Mouse (Mus musculus): ENCODE measurements around the gene Mettl2. TPM values are rescaled to one million over a fixed set of nuclear protein-coding genes. Genes with fewer than 3 reads are reported as not detected.

The Mettl2 gene
- polyA plus RNA-seq, 1 experiment: 13.6 TPM

DNA sequence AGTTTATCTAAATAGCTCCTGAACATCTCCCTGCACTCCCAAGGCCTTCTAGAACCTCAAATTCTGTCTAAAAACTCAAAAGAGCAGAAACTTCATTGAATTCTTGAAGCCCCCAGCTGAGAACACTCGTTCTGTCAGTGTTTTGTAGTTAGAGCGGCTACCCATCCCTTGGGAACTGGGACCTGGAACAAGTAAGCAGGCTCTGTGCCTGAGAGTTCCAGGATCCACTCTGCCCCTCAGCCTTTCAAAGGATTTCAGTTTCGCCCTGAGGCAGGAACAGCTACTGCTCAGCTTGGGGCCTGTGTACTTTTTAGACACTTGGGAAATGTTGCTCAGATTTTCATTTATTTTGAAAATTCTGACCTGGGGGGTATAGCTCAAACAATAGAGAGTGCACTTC is 20.4 kb downstream of the Mettl2 start, which contains the start of gene Gm10842:
Gm10842 (plus strand) TSS at position 301 of the 400 bp plus-strand sequence.
- H3K27ac ChIP-seq (replicated peaks; ENCODE audit: low read depth, low read length): no peak within 1 kb of the TSS
- H3K4me1 ChIP-seq (ENCODE audit: control insufficient read depth, insufficient read depth, insufficient read length, low read length): no peaks in the 10 kb centered on the region
- H3K4me3 ChIP-seq (ENCODE audit: insufficient read depth, low read depth, low read length): no peak within 1 kb of the TSS

GRCm38 (mm10) chr11:105149353-105149752 is 23.1 kb downstream of the Mettl2 start:
- Histone ChIP-seq H3K27ac (replicated peaks; ENCODE audit: low read depth, low read length) (no peak overlapping the region), H3K4me3 (ENCODE audit: insufficient read depth, low read depth, low read length) (no peak overlapping the region), H3K4me1 (ENCODE audit: control insufficient read depth, insufficient read depth, insufficient read length, low read length) (no peaks in the 10 kb centered on the region)

GRCm38 (mm10) chr11:105149766-105150165 is 23.5 kb downstream of the Mettl2 start:
- H3K4me3 ChIP-seq (ENCODE audit: insufficient read depth, low read depth, low read length): no peak overlapping the region
- no peaks in the 10 kb centered on the region for H3K4me1 ChIP-seq (ENCODE audit: control insufficient read depth, insufficient read depth, insufficient read length, low read length)
- H3K27ac ChIP-seq (replicated peaks; ENCODE audit: low read depth, low read length): no peak overlapping the region

GRCm38 (mm10) chr11:105150691-105151090 is 24.5 kb downstream of the Mettl2 start:
- Histone ChIP-seq H3K27ac (replicated peaks; ENCODE audit: low read depth, low read length) (no peak overlapping the region), H3K4me3 (ENCODE audit: insufficient read depth, low read depth, low read length) (no peak overlapping the region), H3K4me1 (ENCODE audit: control insufficient read depth, insufficient read depth, insufficient read length, low read length) (no peaks in the 10 kb centered on the region)

GRCm38 (mm10) chr11:105151226-105152016 is 25.2 kb downstream of the Mettl2 start:
- H3K4me1 ChIP-seq (ENCODE audit: control insufficient read depth, insufficient read depth, insufficient read length, low read length): no peaks in the 10 kb centered on the region
- no peak overlapping the region for H3K4me3 ChIP-seq (ENCODE audit: insufficient read depth, low read depth, low read length)
- H3K27ac ChIP-seq (replicated peaks; ENCODE audit: low read depth, low read length): no peak overlapping the region

GRCm38 (mm10) chr11:105152017-105152300 is 25.7 kb downstream of the Mettl2 start:
- H3K27ac ChIP-seq (replicated peaks; ENCODE audit: low read depth, low read length): no peak overlapping the region

GRCm38 (mm10) chr11:105152357-105152899 is 26.2 kb downstream of the Mettl2 start:
- Histone ChIP-seq H3K4me3 (ENCODE audit: insufficient read depth, low read depth, low read length) (no peak overlapping the region), H3K4me1 (ENCODE audit: control insufficient read depth, insufficient read depth, insufficient read length, low read length) (no peaks in the 10 kb centered on the region), H3K27ac (replicated peaks; ENCODE audit: low read depth, low read length) (no peak overlapping the region)

More at GRCm38 (mm10) chr11:105152017-105152300, 25.7 kb downstream of the Mettl2 start:
- Histone ChIP-seq H3K4me1 (ENCODE audit: control insufficient read depth, insufficient read depth, insufficient read length, low read length) (no peaks in the 10 kb centered on the region), H3K4me3 (ENCODE audit: insufficient read depth, low read depth, low read length) (no peak overlapping the region)

DNA sequence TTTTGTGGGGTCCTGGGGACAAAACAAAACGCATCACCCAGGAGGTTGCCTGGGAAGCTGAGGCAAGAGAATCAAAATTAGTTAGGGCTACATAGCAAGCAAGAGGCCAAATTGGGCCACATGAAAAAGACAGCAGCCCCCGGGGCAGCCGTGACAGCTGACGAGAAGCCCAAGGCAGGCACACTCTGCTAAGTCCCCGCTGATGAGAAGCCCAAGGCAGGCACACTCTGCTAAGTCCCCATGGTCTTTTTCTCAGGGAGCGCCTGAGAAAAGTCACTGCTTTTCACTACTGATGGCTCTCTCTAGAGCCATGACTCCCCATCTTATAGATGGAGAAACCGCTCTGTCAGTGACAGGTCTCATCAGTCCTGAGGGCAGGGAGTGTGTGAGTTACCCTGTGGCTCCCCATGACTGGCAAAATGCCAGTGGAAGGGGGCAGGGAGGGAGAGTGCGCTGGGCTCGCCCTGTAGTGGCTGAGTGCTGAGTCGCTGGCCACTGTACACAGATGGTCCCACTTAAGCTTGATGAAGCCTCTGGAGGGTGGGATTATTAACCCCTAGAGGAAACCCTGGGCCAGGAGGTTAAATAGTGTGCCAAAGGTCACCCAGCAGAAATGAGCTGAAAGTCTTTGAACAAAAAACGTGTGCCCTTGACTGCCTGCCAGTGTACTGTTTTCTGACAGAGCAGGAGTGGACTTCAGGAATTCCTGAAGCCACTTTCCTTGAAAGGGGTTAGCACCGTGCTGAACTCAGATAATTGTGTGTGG is 27.0 kb downstream of the Mettl2 start:
- Histone ChIP-seq H3K4me3 (ENCODE audit: insufficient read depth, low read depth, low read length) (no peak overlapping the region), H3K27ac (replicated peaks; ENCODE audit: low read depth, low read length) (no peak overlapping the region), H3K4me1 (ENCODE audit: control insufficient read depth, insufficient read depth, insufficient read length, low read length) (no peaks in the 10 kb centered on the region)

DNA sequence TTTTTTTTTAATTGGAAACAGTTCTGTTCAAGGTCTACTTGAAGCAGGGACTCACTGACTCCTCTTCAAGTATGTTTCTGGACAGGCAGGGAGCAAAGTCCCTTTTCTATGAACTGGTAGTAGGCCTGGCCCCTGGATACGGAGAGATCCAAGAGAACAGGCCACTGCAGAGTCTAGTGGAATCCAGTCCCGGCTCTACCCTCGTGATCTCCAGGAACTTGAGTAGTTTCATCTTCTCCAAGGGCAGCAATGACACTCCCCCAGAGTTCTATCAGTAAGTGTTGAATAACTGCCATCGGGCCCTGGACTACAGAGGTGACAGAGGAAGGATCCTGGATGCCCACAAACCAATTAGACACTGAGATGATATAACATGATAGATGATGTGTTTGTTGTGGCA is 29.7 kb downstream of the Mettl2 start:
- no peak overlapping the region for H3K27ac ChIP-seq (replicated peaks; ENCODE audit: low read depth, low read length)
- no peaks in the 10 kb centered on the region for H3K4me1 ChIP-seq (ENCODE audit: control insufficient read depth, insufficient read depth, insufficient read length, low read length)
- H3K4me3 ChIP-seq (ENCODE audit: insufficient read depth, low read depth, low read length): no peak overlapping the region

DNA sequence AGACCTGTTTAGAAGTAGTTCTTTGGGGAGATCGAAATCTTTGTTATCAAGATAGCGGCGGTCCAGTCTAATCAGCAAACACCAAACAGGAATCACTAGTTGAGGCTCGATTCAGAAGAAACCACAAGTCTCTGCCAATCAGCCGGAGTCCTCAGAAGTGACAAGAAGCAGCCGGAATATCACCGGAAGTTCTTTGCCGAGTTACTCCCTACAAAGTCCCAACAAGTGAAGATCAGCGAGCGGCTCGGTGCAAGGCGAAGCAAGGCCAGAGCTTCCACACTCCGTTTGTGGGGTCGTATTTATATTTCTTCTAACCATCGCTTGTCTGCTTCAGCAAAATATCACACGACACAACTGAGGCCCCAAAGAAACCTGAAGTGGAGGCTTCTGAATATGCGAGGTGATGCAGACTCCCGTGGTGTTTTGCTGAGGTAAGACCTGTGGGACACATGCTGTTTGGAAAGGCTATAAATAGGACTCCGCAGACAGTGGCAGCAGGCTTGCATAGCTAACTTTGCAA is 30.6 kb downstream of the Mettl2 start:
- Histone ChIP-seq H3K4me3 (ENCODE audit: insufficient read depth, low read depth, low read length) (no peak overlapping the region), H3K27ac (replicated peaks; ENCODE audit: low read depth, low read length) (no peak overlapping the region), H3K4me1 (ENCODE audit: control insufficient read depth, insufficient read depth, insufficient read length, low read length) (no peaks in the 10 kb centered on the region)

DNA sequence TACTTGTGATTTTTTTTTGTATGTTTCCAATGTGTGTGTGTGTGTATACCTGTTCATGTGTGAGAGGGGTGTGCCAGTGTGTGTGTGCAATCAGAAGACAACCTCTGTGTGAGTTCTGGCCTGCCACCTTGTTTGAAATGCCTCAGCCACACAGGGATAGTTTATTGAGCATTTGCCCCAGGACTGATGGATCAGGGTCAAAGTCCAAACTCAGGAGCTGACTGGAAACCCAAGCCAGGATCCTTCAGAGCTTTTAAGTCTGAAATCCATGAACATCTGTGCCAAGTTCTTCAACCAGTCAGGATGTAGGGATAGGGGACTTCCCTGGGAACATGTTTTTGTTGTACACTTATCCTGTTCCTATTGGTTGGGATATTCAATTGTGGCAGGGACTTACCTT is 31.8 kb downstream of the Mettl2 start:
- no peak overlapping the region for H3K27ac ChIP-seq (replicated peaks; ENCODE audit: low read depth, low read length)
- H3K4me1 ChIP-seq (ENCODE audit: control insufficient read depth, insufficient read depth, insufficient read length, low read length): no peaks in the 10 kb centered on the region
- H3K4me3 ChIP-seq (ENCODE audit: insufficient read depth, low read depth, low read length): no peak overlapping the region

DNA sequence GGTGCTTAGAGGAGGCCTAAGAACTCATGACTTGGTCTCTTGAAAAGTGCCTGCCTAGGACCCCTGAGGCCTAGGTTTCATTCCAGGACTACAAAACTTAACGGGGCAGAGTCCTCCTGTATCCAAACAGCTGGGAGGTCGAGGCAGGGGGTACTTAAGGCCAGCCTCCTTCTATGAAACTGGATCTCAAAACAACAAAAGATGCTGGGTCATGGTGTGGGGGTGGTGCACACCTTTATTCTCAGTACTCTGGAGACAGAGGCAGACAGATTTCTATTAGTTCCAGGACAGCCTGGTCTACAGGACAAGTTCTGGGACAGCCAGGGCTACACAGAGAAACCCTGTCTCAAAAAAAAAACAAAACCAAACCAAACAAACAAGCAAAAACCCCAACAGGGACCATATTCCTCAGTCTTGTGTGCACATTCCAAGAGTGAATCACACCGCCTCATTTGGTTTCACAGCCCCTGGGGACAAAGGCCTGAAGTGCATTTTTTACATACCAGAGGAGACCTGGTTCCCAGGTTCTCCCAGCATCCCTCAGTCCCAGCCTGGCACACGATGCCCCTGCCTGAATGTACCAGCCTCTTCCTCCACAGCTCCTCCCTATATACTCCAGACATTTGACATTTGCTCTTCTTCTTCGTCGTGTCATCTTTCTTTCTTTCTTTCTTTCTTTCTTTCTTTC is 33.6 kb downstream of the Mettl2 start:
- Histone ChIP-seq H3K4me1 (ENCODE audit: control insufficient read depth, insufficient read depth, insufficient read length, low read length) (no peaks in the 10 kb centered on the region), H3K27ac (replicated peaks; ENCODE audit: low read depth, low read length) (no peak overlapping the region), H3K4me3 (ENCODE audit: insufficient read depth, low read depth, low read length) (no peak overlapping the region)

DNA sequence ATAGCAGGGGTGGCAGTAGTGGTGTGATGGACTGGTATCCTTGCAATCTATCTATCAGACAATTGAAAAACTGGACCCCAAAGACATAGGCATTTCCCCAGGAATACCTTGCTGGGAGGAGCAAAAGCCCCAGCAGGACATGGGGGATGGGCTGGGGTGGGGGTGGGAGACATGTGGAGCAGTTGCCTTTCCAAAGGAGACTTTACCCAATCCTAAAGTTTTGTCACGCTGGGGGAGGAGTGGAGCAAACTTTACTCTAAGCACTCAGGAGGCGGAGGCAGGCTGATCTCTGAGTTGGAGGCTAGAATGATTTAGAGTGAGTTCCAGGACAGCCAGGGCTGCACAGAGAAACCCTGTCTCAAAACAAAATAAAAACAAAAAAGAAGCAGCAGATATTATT is 35.2 kb downstream of the Mettl2 start:
- H3K4me1 ChIP-seq (ENCODE audit: control insufficient read depth, insufficient read depth, insufficient read length, low read length): no peaks in the 10 kb centered on the region
- H3K4me3 ChIP-seq (ENCODE audit: insufficient read depth, low read depth, low read length): no peak overlapping the region
- no peak overlapping the region for H3K27ac ChIP-seq (replicated peaks; ENCODE audit: low read depth, low read length)

GRCm38 (mm10) chr11:105164516-105165510 is 38.6 kb downstream of the Mettl2 start:
- no peaks in the 10 kb centered on the region for H3K4me1 ChIP-seq (ENCODE audit: control insufficient read depth, insufficient read depth, insufficient read length, low read length)
- H3K4me3 ChIP-seq (ENCODE audit: insufficient read depth, low read depth, low read length): no peak overlapping the region
- no peak overlapping the region for H3K27ac ChIP-seq (replicated peaks; ENCODE audit: low read depth, low read length)

Measured in brown adipose tissue, adult 24 weeks (tissue).